Comparison of ENCODE assay signal across 25 mouse cellular contexts in genomic region chr9:10233364-10233763, GRCm38 (mm10).
"Had no signal": no experiment of that assay in that cellular context is flagged by ENCODE, and none has a peak within 500 bp of the region (broad histone marks: within the 10 kb centered on the region; RNA-seq: fewer than 3 reads in every experiment).

No protein-coding gene starts in this region.

- ATAC-seq: inflammation-experienced regulatory T-cells, adult 6 months; intestine, embryonic 15.5 days; intestine, postnatal 0 days had no signal

- H3K27me3 ChIP-seq: heart, embryonic 12.5 days; hindbrain, embryonic 13.5 days; hindbrain, embryonic 15.5 days; intestine, embryonic 15.5 days; limb, embryonic 12.5 days had no signal

- H3K4me3 ChIP-seq: gastrocnemius, adult 2 months; heart, embryonic 10.5 days; heart, embryonic 12.5 days; hindbrain, embryonic 10.5 days; hindbrain, embryonic 13.5 days; hindbrain, embryonic 15.5 days; intestine, embryonic 15.5 days; layer of hippocampus, adult 2 months; left cerebral cortex, adult 2 months; limb, embryonic 10.5 days; limb, embryonic 12.5 days had no signal

- H3K9me3 ChIP-seq: heart, embryonic 10.5 days; heart, embryonic 12.5 days; hindbrain, embryonic 10.5 days; hindbrain, embryonic 13.5 days; hindbrain, embryonic 15.5 days; intestine, embryonic 15.5 days; limb, embryonic 10.5 days had no signal

- H3K36me3 ChIP-seq: heart, embryonic 10.5 days; heart, embryonic 12.5 days; hindbrain, embryonic 10.5 days; hindbrain, embryonic 13.5 days; hindbrain, embryonic 15.5 days; intestine, embryonic 15.5 days; limb, embryonic 10.5 days; limb, embryonic 12.5 days had no signal

- H3K4me2 ChIP-seq: heart, embryonic 12.5 days; hindbrain, embryonic 13.5 days; hindbrain, embryonic 15.5 days; intestine, embryonic 15.5 days; limb, embryonic 12.5 days; liver, embryonic 11.5 days had no signal

- H3K4me1 ChIP-seq: heart, embryonic 10.5 days; heart, embryonic 12.5 days; hindbrain, embryonic 13.5 days; hindbrain, embryonic 15.5 days; intestine, embryonic 15.5 days; limb, embryonic 12.5 days had no signal

- H3K9ac ChIP-seq: heart, embryonic 12.5 days; hindbrain, embryonic 13.5 days; hindbrain, embryonic 15.5 days; intestine, embryonic 15.5 days; limb, embryonic 12.5 days had no signal

- H3K27ac ChIP-seq: gastrocnemius, adult 2 months; heart, embryonic 10.5 days; hindbrain, embryonic 10.5 days; hindbrain, embryonic 13.5 days; hindbrain, embryonic 15.5 days; intestine, embryonic 15.5 days; layer of hippocampus, adult 2 months; left cerebral cortex, adult 2 months; limb, embryonic 10.5 days; limb, embryonic 12.5 days had no signal

- DNase-seq: gastrocnemius, adult 2 months; gastrocnemius, postnatal 10 days; gastrocnemius, postnatal 25 days; heart, adult 18-20 months; heart, postnatal 10 days; heart, postnatal 4 days; kidney, adult 18-20 months; kidney, adult 8-10 months; kidney, postnatal 10 days; kidney, postnatal 25 days; kidney, postnatal 4 days; liver had no signal
